Mouse (Mus musculus) gonadal fat pad, adult 2 months (tissue): ENCODE measurements around the gene Chrna9. TPM values are rescaled to one million over a fixed set of nuclear protein-coding genes. Genes with fewer than 3 reads are reported as not detected.
"Not testable (repeated sequence)": the region's sequence is repeated elsewhere in the genome, so short reads cannot be mapped to it uniquely, and the experiment has no call there.

Experiments
- DNase-seq: peaks from one replicate; pipeline ENCODE4 v3.0.0-alpha.2; 2012; ENCODE audit warnings: low read depth
- polyA plus RNA-seq: library from polyadenylated mRNA; depleted of rRNA; stranded (reverse); fragments of >200 nt; gene quantifications from 2 replicates; pipeline ENCODE4 v1.2.3, GENCODE M21; 2012

Gene Chrna9
- polyA plus RNA-seq, 1 experiment, result not detected

GRCm38 (mm10) chr5:65956144-65957008, 21.7 kb downstream of the Chrna9 start:
- no peak for DNase-seq

GRCm38 (mm10) chr5:65958597-65958996, 23.9 kb downstream of the Chrna9 start:
- no peak for DNase-seq

GRCm38 (mm10) chr5:65959893-65960596, 25.3 kb downstream of the Chrna9 start:
- no peak for DNase-seq

- no peak for DNase-seq
These were observed 25.9 kb downstream of the Chrna9 start for GRCm38 (mm10) chr5:65960597-65960950.

GRCm38 (mm10) chr5:65963291-65963690, 28.6 kb downstream of the Chrna9 start:
- no peak for DNase-seq

GRCm38 (mm10) chr5:65965771-65966279, 31.1 kb downstream of the Chrna9 start:
- DNase-seq, result no peak

- DNase-seq, result no peak
These were observed 32.4 kb downstream of the Chrna9 start for GRCm38 (mm10) chr5:65967091-65967490.

GRCm38 (mm10) chr5:65968004-65968403, 33.3 kb downstream of the Chrna9 start:
- no peak for DNase-seq

GRCm38 (mm10) chr5:65973189-65973588, 38.5 kb downstream of the Chrna9 start:
- no peak for DNase-seq

GRCm38 (mm10) chr5:65975731-65976130, 41.0 kb downstream of the Chrna9 start:
- no peak for DNase-seq

- no peak for DNase-seq
These were observed 51.7 kb downstream of the Chrna9 start for GRCm38 (mm10) chr5:65986426-65986825.

GRCm38 (mm10) chr5:65987004-65987403, 52.3 kb downstream of the Chrna9 start:
- not testable (repeated sequence) for DNase-seq

GRCm38 (mm10) chr5:65991191-65991590, 56.5 kb downstream of the Chrna9 start:
- DNase-seq, result no peak

GRCm38 (mm10) chr5:65994643-65995042, 59.9 kb downstream of the Chrna9 start:
- no peak for DNase-seq

GRCm38 (mm10) chr5:65997813-65998212, 63.1 kb downstream of the Chrna9 start:
- no peak for DNase-seq

GRCm38 (mm10) chr5:65999106-65999505, 64.4 kb downstream of the Chrna9 start:
- no peak for DNase-seq

- DNase-seq, result peak; percentile 96
These were observed 65.4 kb downstream of the Chrna9 start for GRCm38 (mm10) chr5:66000074-66000473.

- DNase-seq, result peak; percentile 70
These were observed 65.9 kb downstream of the Chrna9 start for GRCm38 (mm10) chr5:66000567-66001125.

GRCm38 (mm10) chr5:66001232-66001631, 66.5 kb downstream of the Chrna9 start:
- DNase-seq, result peak; percentile 79

GRCm38 (mm10) chr5:66004134-66004925, 69.6 kb downstream of the Chrna9 start, which contains the start of gene 9130230L23Rik:
9130230L23Rik (minus strand) TSS chr5:66004285.
- peak; percentile 98 for DNase-seq

- no peak for DNase-seq
These were observed 70.4 kb downstream of the Chrna9 start for GRCm38 (mm10) chr5:66005041-66005678.
